ENCODE assay signal across 22 mouse cellular contexts in the genomic region with DNA sequence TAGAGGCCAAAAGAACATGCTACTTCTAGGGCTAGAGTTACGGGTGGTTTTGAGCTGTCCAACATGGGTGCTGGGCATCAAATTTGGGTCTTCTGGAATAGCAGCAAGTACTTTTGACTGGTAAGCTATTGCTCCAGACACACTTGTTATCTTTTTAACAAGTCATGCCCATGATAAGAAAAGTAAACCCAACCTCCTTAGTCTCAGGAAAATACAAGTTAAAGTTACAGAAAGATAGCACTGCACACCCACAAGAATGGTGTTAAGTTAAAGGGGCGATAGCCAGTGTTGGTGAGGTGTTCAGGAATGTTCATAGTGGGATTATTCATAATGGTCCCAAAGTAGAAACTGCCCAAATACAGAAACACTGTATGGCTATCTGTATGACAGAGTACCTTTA. TPM values are rescaled to one million over a fixed set of nuclear protein-coding genes. Genes with fewer than 3 reads are reported as not detected.
DNase-seq lines count a peak whose midpoint lies in the region; ATAC-seq and TF ChIP-seq lines count a peak whose summit lies in the region.
"Had no signal": no experiment of that assay in that cellular context is flagged by ENCODE, and none has a peak within 500 bp of the region (broad histone marks: within the 10 kb centered on the region; RNA-seq: fewer than 3 reads in every experiment).

No protein-coding gene starts in this region.

- no peaks in the 10 kb centered on the region for H3K9me3 ChIP-seq in liver, embryonic 11.5 days (ENCODE audit: control insufficient read depth, low read length)
- H3K9me3 ChIP-seq in liver, embryonic 13.5 days (replicated peaks) = no peaks in the 10 kb centered on the region
- no peaks in the 10 kb centered on the region for H3K9me3 ChIP-seq in liver, postnatal 0 days (ENCODE audit: low read length)
- H3K9me3 ChIP-seq: embryonic facial prominence, embryonic 13.5 days; forebrain, embryonic 13.5 days; heart, embryonic 13.5 days; hindbrain, embryonic 13.5 days had no signal

- peak overlapping the region; percentile 33 for H3K4me2 ChIP-seq in liver, embryonic 11.5 days
- peak overlapping the region; percentile 36 for H3K4me2 ChIP-seq in liver, embryonic 13.5 days
- H3K4me2 ChIP-seq in liver, postnatal 0 days (ENCODE audit: low read depth, low read length) = no peak overlapping the region
- H3K4me2 ChIP-seq: embryonic facial prominence, embryonic 13.5 days; forebrain, embryonic 13.5 days; heart, embryonic 13.5 days; hindbrain, embryonic 13.5 days had no signal

- WGBS in liver, embryonic 11.5 days = 72% methylated on average over 2 of the region's 2 CpGs
- WGBS in liver, embryonic 13.5 days (ENCODE audit: insufficient replicate concordance) = 42% methylated on average over 2 of the region's 2 CpGs
- WGBS in liver, postnatal 0 days (ENCODE audit: insufficient replicate concordance) = 66% methylated on average over 2 of the region's 2 CpGs

- H3K36me3 ChIP-seq in liver, embryonic 11.5 days (ENCODE audit: control insufficient read depth, insufficient read depth, low read length) = no peaks in the 10 kb centered on the region
- 0 out of 2 replicates have a peak, but pooled peaks cover 2% of the 10 kb centered on the region for H3K36me3 ChIP-seq in liver, embryonic 13.5 days
- H3K36me3 ChIP-seq in liver, postnatal 0 days (replicated peaks; ENCODE audit: insufficient read depth, low read length) = no peaks in the 10 kb centered on the region
- H3K36me3 ChIP-seq: hindbrain, embryonic 13.5 days had no signal

- TF ChIP-seq CTCF in liver, postnatal 0 days (IDR thresholded peaks at IDR 0.05; ENCODE audit: low read depth) = no peak

- peaks cover 26% of the 10 kb centered on the region for H3K4me1 ChIP-seq in liver, embryonic 11.5 days (replicated peaks; ENCODE audit: control insufficient read depth, insufficient read depth, low read length)
- peaks cover 61% of the 10 kb centered on the region for H3K4me1 ChIP-seq in liver, embryonic 13.5 days (replicated peaks)
- peaks cover 5% of the 10 kb centered on the region; the same call in 1 of the 2 replicates for H3K4me1 ChIP-seq in liver, postnatal 0 days (ENCODE audit: insufficient read depth)
- H3K4me1 ChIP-seq: forebrain, embryonic 13.5 days; hindbrain, embryonic 13.5 days had no signal

- H3K4me3 ChIP-seq in liver, embryonic 11.5 days (ENCODE audit: low read depth, low read length) = no peak overlapping the region
- H3K4me3 ChIP-seq in liver, embryonic 13.5 days (replicated peaks) = no peak overlapping the region
- H3K4me3 ChIP-seq in liver, postnatal 0 days (ENCODE audit: low read depth, low read length) = no peak overlapping the region
- H3K4me3 ChIP-seq: embryonic facial prominence, embryonic 13.5 days; forebrain, embryonic 13.5 days; heart, embryonic 13.5 days; hindbrain, embryonic 13.5 days had no signal

- no peaks in the 10 kb centered on the region for H3K27me3 ChIP-seq in liver, embryonic 11.5 days (replicated peaks; ENCODE audit: control insufficient read depth, insufficient read depth, low read length)
- H3K27me3 ChIP-seq in liver, embryonic 13.5 days = no peaks in the 10 kb centered on the region
- no peaks in the 10 kb centered on the region for H3K27me3 ChIP-seq in liver, postnatal 0 days (ENCODE audit: insufficient read depth, low read length)
- H3K27me3 ChIP-seq: embryonic facial prominence, embryonic 13.5 days; forebrain, embryonic 13.5 days; heart, embryonic 13.5 days; hindbrain, embryonic 13.5 days; Patski had no signal

- H3K9ac ChIP-seq in liver, embryonic 11.5 days (ENCODE audit: low read depth, low read length) = no peak overlapping the region
- peak overlapping the region; percentile 49 for H3K9ac ChIP-seq in liver, embryonic 13.5 days
- H3K9ac ChIP-seq in liver, postnatal 0 days (replicated peaks) = no peak overlapping the region
- H3K9ac ChIP-seq: embryonic facial prominence, embryonic 13.5 days; forebrain, embryonic 13.5 days; forebrain, postnatal 0 days; heart, embryonic 13.5 days; hindbrain, embryonic 13.5 days had no signal

- no peak for DNase-seq in liver, embryonic 11.5 days (ENCODE audit: low spot score)
- no peak for DNase-seq in liver
- DNase-seq in liver, embryonic 13.5 days = no peak
- DNase-seq in liver, postnatal 0 days = no peak
- DNase-seq in right cerebral cortex, postnatal 25 days = no peak
- DNase-seq in gastrocnemius, adult 8-10 months (ENCODE audit: low spot score in 2 of 2) = no peak
- DNase-seq in kidney, adult 9 months = no peak
- DNase-seq: adrenal gland, adult 2 months; adrenal gland, postnatal 36 days; cerebellum, adult 11 months; cerebellum, adult 8-10 months; cerebellum, postnatal 14 days; forebrain, postnatal 0 days; gastrocnemius, postnatal 25 days; heart, postnatal 4 days had no signal

- ATAC-seq in liver, embryonic 11.5 days (replicated peaks; ENCODE audit: low FRiP score) = peak; percentile 42
- ATAC-seq in liver, embryonic 13.5 days (ENCODE audit: low read depth) = peak; percentile 60
- no peak for ATAC-seq in liver, postnatal 0 days
- ATAC-seq: activated CD4-positive, CD25-positive, alpha-beta regulatory T cell, adult 4 months; forebrain, embryonic 13.5 days; forebrain, postnatal 0 days; hindbrain, postnatal 0 days; Patski had no signal

- H3K27ac ChIP-seq in liver, embryonic 11.5 days (ENCODE audit: low read depth, low read length) = peak overlapping the region; percentile 8; the same call in 1 of the 2 replicates
- peak overlapping the region; percentile 66 for H3K27ac ChIP-seq in liver, embryonic 13.5 days
- H3K27ac ChIP-seq in liver, postnatal 0 days (ENCODE audit: low read depth) = no peak overlapping the region
- H3K27ac ChIP-seq: embryonic facial prominence, embryonic 13.5 days; forebrain, embryonic 13.5 days; heart, embryonic 13.5 days; hindbrain, embryonic 13.5 days; hindbrain, postnatal 0 days had no signal

- peak; percentile 28; the same call in 1 of the 2 replicates for TF ChIP-seq EP300 in liver, postnatal 0 days (IDR thresholded peaks at IDR 0.05; ENCODE audit: low read depth)

RNA-seq across cellular contexts. Expression of a gene that starts 24.3 kb away (rescaled TPM):
- polyA plus RNA-seq in liver, embryonic 11.5 days (2014; fragmentation: Nextera tagmentation; extraction: Ambion mirVana) = 40.6 and 41.1 TPM in 2 replicates
- 12.1 and 13.4 TPM in 2 replicates for polyA plus RNA-seq in liver, embryonic 13.5 days (2015; fragmentation: Nextera tagmentation; extraction: Ambion mirVana)
- 5.4 and 6.4 TPM in 2 replicates for polyA plus RNA-seq in liver, postnatal 0 days (2015; fragmentation: Nextera tagmentation; extraction: Ambion mirVana)
- total RNA-seq in gastrocnemius, adult 8-10 months (2022) = 10 to 100 TPM; 45.8 to 55.5 (median 51.7) TPM
